Comparison of ENCODE assay signal across 8 mouse cellular contexts in genomic region chr2:177498067-177498466, GRCm38 (mm10). TPM values are rescaled to one million over a fixed set of nuclear protein-coding genes. Genes with fewer than 3 reads are reported as not detected.
DNase-seq lines count a peak whose midpoint lies in the region; ATAC-seq and TF ChIP-seq lines count a peak whose summit lies in the region.
"Not testable (repeated sequence)": the region's sequence is repeated elsewhere in the genome, so short reads cannot be mapped to it uniquely, and the experiment has no call there.

Gm14403 (plus strand) TSS chr2:177498215.

- 16% methylated on average over 7 of the region's 7 CpGs for WGBS in forebrain, embryonic 11.5 days
- 13% methylated on average over 7 of the region's 7 CpGs for WGBS in heart, embryonic 15.5 days

- H3K9me3 ChIP-seq in ES-Bruce4 (replicated peaks; ENCODE audit: control insufficient read depth, insufficient read depth, low read length, poor library complexity, severe bottlenecking); forebrain, embryonic 11.5 days (ENCODE audit: control insufficient read depth, low read length); heart, embryonic 15.5 days (replicated peaks): not testable (repeated sequence)

- TF ChIP-seq EP300 in ES-Bruce4 (IDR thresholded peaks at IDR 0.05; ENCODE audit: insufficient read depth, low read depth, low read length) = not testable (repeated sequence)

- intact Hi-C loops in left cerebral cortex, postnatal 14 days (cut with DNase I) = not testable (repeated sequence)

- H3K36me3 ChIP-seq in ES-Bruce4 (ENCODE audit: control insufficient read depth, insufficient read depth, low read length, poor library complexity, severe bottlenecking); forebrain, embryonic 11.5 days (ENCODE audit: control insufficient read depth, insufficient read depth, low read length); heart, embryonic 15.5 days: not testable (repeated sequence)

- not testable (repeated sequence) for TF ChIP-seq POLR2A in ES-Bruce4 (IDR thresholded peaks at IDR 0.05; ENCODE audit: insufficient read depth, low read length)

- peak within 1 kb of the TSS; percentile 69 for H3K4me3 ChIP-seq in ES-Bruce4 (ENCODE audit: low read depth, low read length)
- H3K4me3 ChIP-seq in forebrain, embryonic 11.5 days (ENCODE audit: low read depth, low read length) = peak within 1 kb of the TSS; percentile 21
- H3K4me3 ChIP-seq in heart, embryonic 15.5 days = peak within 1 kb of the TSS; percentile 56

- not testable (repeated sequence) for H3K27ac ChIP-seq in ES-Bruce4 (ENCODE audit: insufficient read depth, low read length); forebrain, embryonic 11.5 days (ENCODE audit: low read depth, low read length); heart, embryonic 15.5 days

- H3K9ac ChIP-seq in ES-Bruce4 (ENCODE audit: low read depth, poor library complexity, severe bottlenecking) = peak within 1 kb of the TSS; percentile 18; the same call in 1 of the 2 replicates
- not testable (repeated sequence) for H3K9ac ChIP-seq in forebrain, embryonic 11.5 days (ENCODE audit: low read length)
- peak within 1 kb of the TSS; percentile 47; the same call in 1 of the 2 replicates for H3K9ac ChIP-seq in heart, embryonic 15.5 days

- not testable (repeated sequence) for ATAC-seq in forebrain, embryonic 11.5 days (replicated peaks; ENCODE audit: low FRiP score); heart, embryonic 15.5 days (replicated peaks; ENCODE audit: insufficient number of reproducible peaks, insufficient read depth, low FRiP score, low read depth)

- H3K4me1 ChIP-seq in ES-Bruce4 (ENCODE audit: control insufficient read depth, insufficient read depth, low read length); forebrain, embryonic 11.5 days (replicated peaks; ENCODE audit: control insufficient read depth, insufficient read depth, low read length); heart, embryonic 15.5 days (replicated peaks): not testable (repeated sequence)

- TF ChIP-seq CTCF in ES-Bruce4 (IDR thresholded peaks at IDR 0.05; ENCODE audit: low read depth, low read length) = not testable (repeated sequence)

- H3K4me2 ChIP-seq in forebrain, embryonic 11.5 days (ENCODE audit: low read depth, low read length, severe bottlenecking) = peak within 1 kb of the TSS; percentile 29; the same call in 1 of the 2 replicates
- H3K4me2 ChIP-seq in heart, embryonic 15.5 days = peak within 1 kb of the TSS; percentile 58

- H3K27me3 ChIP-seq in ES-Bruce4 (ENCODE audit: control insufficient read depth, insufficient read depth, low read length, poor library complexity, severe bottlenecking); forebrain, embryonic 11.5 days (ENCODE audit: control insufficient read depth, insufficient read depth, low read length); heart, embryonic 15.5 days: not testable (repeated sequence)

- DNase-seq in cerebellum, adult 11-12 months = peak; percentile 58
- DNase-seq in forebrain, embryonic 11.5 days (ENCODE audit: low spot score); left cerebral cortex, postnatal 14 days (ENCODE audit: low spot score in 2 of 2): not testable (repeated sequence)
- peak; percentile 74 for DNase-seq in kidney, adult 9 months
- DNase-seq in lung, postnatal 25 days (ENCODE audit: low spot score) = peak; percentile 66
- DNase-seq in retina, postnatal 7 days (ENCODE audit: low read depth, low spot score) = peak; percentile 3

RNA-seq across cellular contexts. Expression of gene Gm14403, which starts in this region (rescaled TPM):
- 9.9 and 11.0 TPM in 2 replicates for polyA plus RNA-seq in ES-Bruce4 (2011; ENCODE audit: insufficient read depth, insufficient read length, low read depth, missing spikeins)
- 5.5 and 5.8 TPM in 2 replicates for polyA plus RNA-seq in forebrain, embryonic 11.5 days (2014; fragmentation: Nextera tagmentation; extraction: Ambion mirVana)
- polyA plus RNA-seq in heart, embryonic 15.5 days (2015; fragmentation: Nextera tagmentation; extraction: Ambion mirVana) = 6.4 and 7.9 TPM in 2 replicates
- 10 to 100 TPM; 20.9 to 21.9 TPM for total RNA-seq in left cerebral cortex, postnatal 14 days (2021)
